Mouse (Mus musculus): ENCODE data around the gene Bpnt1. TPM values are rescaled to one million over a fixed set of nuclear protein-coding genes. Genes with fewer than 3 reads are reported as not detected.

The Bpnt1 gene
- polyA plus RNA-seq, 1 experiment from 2014 or later = 33.1 TPM

GRCm38 (mm10) chr1:185296850-185297249 lies 35.1 kb upstream of the Bpnt1 start:
- no peaks in the 10 kb centered on the region for H3K9me3 ChIP-seq (ENCODE audit: control insufficient read depth, low read length)
- no peak for DNase-seq (ENCODE audit: low spot score)
- no peak overlapping the region for H3K9ac ChIP-seq (ENCODE audit: low read length)
- H3K4me1 ChIP-seq (replicated peaks; ENCODE audit: control insufficient read depth, insufficient read depth, low read length) = no peaks in the 10 kb centered on the region
- ATAC-seq (replicated peaks; ENCODE audit: low FRiP score) = no peak
- no peak overlapping the region for H3K27ac ChIP-seq (ENCODE audit: low read depth, low read length)
- no peaks in the 10 kb centered on the region for H3K27me3 ChIP-seq (ENCODE audit: control insufficient read depth, insufficient read depth, low read length)
- 92% methylated on average over 7 of the region's 7 CpGs for WGBS
- H3K36me3 ChIP-seq (ENCODE audit: control insufficient read depth, insufficient read depth, low read length) = peaks cover 2% of the 10 kb centered on the region; the same call in 1 of the 2 replicates
- no peak overlapping the region for H3K4me2 ChIP-seq (ENCODE audit: low read depth, low read length, severe bottlenecking)
- no peak overlapping the region for H3K4me3 ChIP-seq (ENCODE audit: low read depth, low read length)

- Histone ChIP-seq H3K4me1 (replicated peaks; ENCODE audit: control insufficient read depth, insufficient read depth, low read length) (no peaks in the 10 kb centered on the region), H3K4me3 (ENCODE audit: low read depth, low read length) (no peak overlapping the region), H3K9me3 (ENCODE audit: control insufficient read depth, low read length) (no peaks in the 10 kb centered on the region), H3K27ac (ENCODE audit: low read depth, low read length) (no peak overlapping the region), H3K9ac (ENCODE audit: low read length) (no peak overlapping the region), H3K36me3 (ENCODE audit: control insufficient read depth, insufficient read depth, low read length) (no peaks in the 10 kb centered on the region; the same call in 1 of the 2 replicates), H3K4me2 (ENCODE audit: low read depth, low read length, severe bottlenecking) (no peak overlapping the region), H3K27me3 (ENCODE audit: control insufficient read depth, insufficient read depth, low read length) (no peaks in the 10 kb centered on the region)
- WGBS = 91% methylated on average over 8 of the region's 8 CpGs
- DNase-seq (ENCODE audit: low spot score) (no peak), ATAC-seq (replicated peaks; ENCODE audit: low FRiP score) (no peak)
These were observed 33.5 kb upstream of the Bpnt1 start for GRCm38 (mm10) chr1:185298496-185298895.

GRCm38 (mm10) chr1:185302816-185303215 lies 29.1 kb upstream of the Bpnt1 start:
- ATAC-seq (replicated peaks; ENCODE audit: low FRiP score) (no peak), DNase-seq (ENCODE audit: low spot score) (no peak)
- H3K4me3 ChIP-seq (ENCODE audit: low read depth, low read length) = no peak overlapping the region
- H3K27me3 ChIP-seq (ENCODE audit: control insufficient read depth, insufficient read depth, low read length) = no peaks in the 10 kb centered on the region
- 96% methylated on average over 6 of the region's 6 CpGs for WGBS
- H3K4me2 ChIP-seq (ENCODE audit: low read depth, low read length, severe bottlenecking) = no peak overlapping the region
- H3K27ac ChIP-seq (ENCODE audit: low read depth, low read length) = no peak overlapping the region
- no peaks in the 10 kb centered on the region; the same call in 1 of the 2 replicates for H3K36me3 ChIP-seq (ENCODE audit: control insufficient read depth, insufficient read depth, low read length)
- no peaks in the 10 kb centered on the region for H3K9me3 ChIP-seq (ENCODE audit: control insufficient read depth, low read length)
- no peaks in the 10 kb centered on the region for H3K4me1 ChIP-seq (replicated peaks; ENCODE audit: control insufficient read depth, insufficient read depth, low read length)
- no peak overlapping the region for H3K9ac ChIP-seq (ENCODE audit: low read length)

- H3K9ac ChIP-seq (ENCODE audit: low read length) = no peak overlapping the region
- no peaks in the 10 kb centered on the region; the same call in 1 of the 2 replicates for H3K36me3 ChIP-seq (ENCODE audit: control insufficient read depth, insufficient read depth, low read length)
- no peak overlapping the region for H3K27ac ChIP-seq (ENCODE audit: low read depth, low read length)
- no peaks in the 10 kb centered on the region for H3K4me1 ChIP-seq (replicated peaks; ENCODE audit: control insufficient read depth, insufficient read depth, low read length)
- no peak overlapping the region for H3K4me2 ChIP-seq (ENCODE audit: low read depth, low read length, severe bottlenecking)
- H3K4me3 ChIP-seq (ENCODE audit: low read depth, low read length) = no peak overlapping the region
- H3K27me3 ChIP-seq (ENCODE audit: control insufficient read depth, insufficient read depth, low read length) = no peaks in the 10 kb centered on the region
- no peak for ATAC-seq (replicated peaks; ENCODE audit: low FRiP score)
- H3K9me3 ChIP-seq (ENCODE audit: control insufficient read depth, low read length) = no peaks in the 10 kb centered on the region
- DNase-seq (ENCODE audit: low spot score) = no peak
- 96% methylated on average over 12 of the region's 12 CpGs for WGBS
These were observed 25.1 kb upstream of the Bpnt1 start for GRCm38 (mm10) chr1:185306836-185307235.

GRCm38 (mm10) chr1:185307645-185308044 lies 24.3 kb upstream of the Bpnt1 start:
- DNase-seq (ENCODE audit: low spot score) (no peak), ATAC-seq (replicated peaks; ENCODE audit: low FRiP score) (no peak)
- Histone ChIP-seq H3K36me3 (ENCODE audit: control insufficient read depth, insufficient read depth, low read length) (no peaks in the 10 kb centered on the region; the same call in 1 of the 2 replicates), H3K4me3 (ENCODE audit: low read depth, low read length) (no peak overlapping the region), H3K27me3 (ENCODE audit: control insufficient read depth, insufficient read depth, low read length) (no peaks in the 10 kb centered on the region), H3K9ac (ENCODE audit: low read length) (no peak overlapping the region), H3K27ac (ENCODE audit: low read depth, low read length) (no peak overlapping the region), H3K9me3 (ENCODE audit: control insufficient read depth, low read length) (no peaks in the 10 kb centered on the region), H3K4me2 (ENCODE audit: low read depth, low read length, severe bottlenecking) (no peak overlapping the region), H3K4me1 (replicated peaks; ENCODE audit: control insufficient read depth, insufficient read depth, low read length) (no peaks in the 10 kb centered on the region)
- 95% methylated on average over 7 of the region's 7 CpGs for WGBS

GRCm38 (mm10) chr1:185308334-185308733 lies 23.6 kb upstream of the Bpnt1 start:
- H3K9me3 ChIP-seq (ENCODE audit: control insufficient read depth, low read length) = no peaks in the 10 kb centered on the region
- ATAC-seq (replicated peaks; ENCODE audit: low FRiP score) (no peak), DNase-seq (ENCODE audit: low spot score) (no peak)
- no peak overlapping the region for H3K9ac ChIP-seq (ENCODE audit: low read length)
- H3K36me3 ChIP-seq (ENCODE audit: control insufficient read depth, insufficient read depth, low read length) = peaks cover 2% of the 10 kb centered on the region; the same call in 1 of the 2 replicates
- no peak overlapping the region for H3K4me3 ChIP-seq (ENCODE audit: low read depth, low read length)
- H3K27me3 ChIP-seq (ENCODE audit: control insufficient read depth, insufficient read depth, low read length) = no peaks in the 10 kb centered on the region
- 98% methylated on average over 2 of the region's 2 CpGs for WGBS
- H3K4me2 ChIP-seq (ENCODE audit: low read depth, low read length, severe bottlenecking) = no peak overlapping the region
- no peaks in the 10 kb centered on the region for H3K4me1 ChIP-seq (replicated peaks; ENCODE audit: control insufficient read depth, insufficient read depth, low read length)
- no peak overlapping the region for H3K27ac ChIP-seq (ENCODE audit: low read depth, low read length)

- WGBS = 85% methylated on average over 4 of the region's 4 CpGs
These were observed 23.0 kb upstream of the Bpnt1 start for GRCm38 (mm10) chr1:185308908-185309307.

GRCm38 (mm10) chr1:185311949-185312348 lies 20.0 kb upstream of the Bpnt1 start:
- no peak for ATAC-seq (replicated peaks; ENCODE audit: low FRiP score)

More at GRCm38 (mm10) chr1:185308908-185309307, 23.0 kb upstream of the Bpnt1 start:
- Histone ChIP-seq H3K9me3 (ENCODE audit: control insufficient read depth, low read length) (no peaks in the 10 kb centered on the region), H3K4me2 (ENCODE audit: low read depth, low read length, severe bottlenecking) (no peak overlapping the region), H3K4me1 (replicated peaks; ENCODE audit: control insufficient read depth, insufficient read depth, low read length) (no peaks in the 10 kb centered on the region), H3K27ac (ENCODE audit: low read depth, low read length) (no peak overlapping the region), H3K4me3 (ENCODE audit: low read depth, low read length) (no peak overlapping the region), H3K9ac (ENCODE audit: low read length) (no peak overlapping the region), H3K27me3 (ENCODE audit: control insufficient read depth, insufficient read depth, low read length) (no peaks in the 10 kb centered on the region), H3K36me3 (ENCODE audit: control insufficient read depth, insufficient read depth, low read length) (peaks cover 2% of the 10 kb centered on the region; the same call in 1 of the 2 replicates)
- DNase-seq (ENCODE audit: low spot score) (no peak), ATAC-seq (replicated peaks; ENCODE audit: low FRiP score) (no peak)

GRCm38 (mm10) chr1:185314546-185314945 lies 17.4 kb upstream of the Bpnt1 start:
- Histone ChIP-seq H3K36me3 (ENCODE audit: control insufficient read depth, insufficient read depth, low read length) (peaks cover 2% of the 10 kb centered on the region; the same call in 1 of the 2 replicates), H3K27me3 (ENCODE audit: control insufficient read depth, insufficient read depth, low read length) (no peaks in the 10 kb centered on the region), H3K4me3 (ENCODE audit: low read depth, low read length) (no peak overlapping the region), H3K27ac (ENCODE audit: low read depth, low read length) (no peak overlapping the region), H3K9me3 (ENCODE audit: control insufficient read depth, low read length) (no peaks in the 10 kb centered on the region), H3K4me2 (ENCODE audit: low read depth, low read length, severe bottlenecking) (no peak overlapping the region), H3K9ac (ENCODE audit: low read length) (no peak overlapping the region), H3K4me1 (replicated peaks; ENCODE audit: control insufficient read depth, insufficient read depth, low read length) (no peaks in the 10 kb centered on the region)
- ATAC-seq (replicated peaks; ENCODE audit: low FRiP score) (no peak), DNase-seq (ENCODE audit: low spot score) (no peak)
- 86% methylated on average over 4 of the region's 4 CpGs for WGBS

More at GRCm38 (mm10) chr1:185311949-185312348, 20.0 kb upstream of the Bpnt1 start:
- 90% methylated on average over 9 of the region's 9 CpGs for WGBS
- H3K4me2 ChIP-seq (ENCODE audit: low read depth, low read length, severe bottlenecking) = no peak overlapping the region
- no peaks in the 10 kb centered on the region for H3K9me3 ChIP-seq (ENCODE audit: control insufficient read depth, low read length)
- no peaks in the 10 kb centered on the region for H3K4me1 ChIP-seq (replicated peaks; ENCODE audit: control insufficient read depth, insufficient read depth, low read length)
- no peak for DNase-seq (ENCODE audit: low spot score)
- H3K36me3 ChIP-seq (ENCODE audit: control insufficient read depth, insufficient read depth, low read length) = peaks cover 2% of the 10 kb centered on the region; the same call in 1 of the 2 replicates
- H3K4me3 ChIP-seq (ENCODE audit: low read depth, low read length) = no peak overlapping the region
- H3K27ac ChIP-seq (ENCODE audit: low read depth, low read length) = no peak overlapping the region
- no peak overlapping the region for H3K9ac ChIP-seq (ENCODE audit: low read length)
- H3K27me3 ChIP-seq (ENCODE audit: control insufficient read depth, insufficient read depth, low read length) = no peaks in the 10 kb centered on the region
